Mouse (Mus musculus): ENCODE data around the gene Gm28308.

Gene Gm28308

GRCm38 (mm10) chr6:52247766-52248637, 34.9 kb upstream of the Gm28308 start:
- CTCF ChIA-PET = interaction anchor here (1.5 kb wide), 1 partner anchor 10 kb away, joined by 3 read pairs; no protein-coding TSS in a partner anchor

DNA sequence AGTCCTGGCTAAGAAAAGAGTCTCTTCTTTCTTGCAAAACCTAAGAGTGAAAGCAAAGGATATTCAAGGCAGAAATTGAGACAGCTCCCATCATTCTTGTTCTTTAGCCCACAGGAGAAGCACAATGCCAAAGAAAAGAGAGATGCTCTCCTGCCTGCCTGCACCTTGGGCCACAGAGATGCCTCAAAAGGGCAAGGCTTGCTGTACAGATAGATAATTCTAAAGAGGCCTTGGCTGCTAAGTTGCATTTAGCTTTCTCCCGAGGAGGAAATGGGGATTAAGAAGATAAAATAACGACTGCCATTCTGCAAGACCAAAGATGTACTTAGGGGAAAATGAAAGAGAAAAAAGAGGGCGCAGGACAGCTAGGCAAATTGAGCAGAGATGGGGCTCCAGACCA, 33.8 kb upstream of the Gm28308 start:
- CTCF ChIA-PET = interaction anchor here (1.5 kb wide), 1 partner anchor 11 kb away, joined by 3 read pairs; no protein-coding TSS in a partner anchor

- CTCF ChIA-PET = interaction anchor here (0.6 kb wide), 1 partner anchor 16 kb away, joined by 6 read pairs; the partner anchor contains the start of gene Hoxa9
These were observed 33.3 kb upstream of the Gm28308 start for GRCm38 (mm10) chr6:52246403-52246803.

GRCm38 (mm10) chr6:52245757-52246142, 32.6 kb upstream of the Gm28308 start, which contains the start of gene Hoxa11:
Gene Hoxa11, minus strand, starts transcription at chr6:52245810.
- CTCF ChIA-PET = interaction anchor here (0.5 to 0.6 kb wide), 3 partner anchors 11 to 655 kb away, joined by 3 read pairs; no protein-coding TSS in a partner anchor

GRCm38 (mm10) chr6:52245040-52245756, 32.1 kb upstream of the Gm28308 start:
- CTCF ChIA-PET = interaction anchor here (0.6 to 0.7 kb wide), 3 partner anchors 11 to 925 kb away, joined by 3 read pairs; no protein-coding TSS in a partner anchor

DNA sequence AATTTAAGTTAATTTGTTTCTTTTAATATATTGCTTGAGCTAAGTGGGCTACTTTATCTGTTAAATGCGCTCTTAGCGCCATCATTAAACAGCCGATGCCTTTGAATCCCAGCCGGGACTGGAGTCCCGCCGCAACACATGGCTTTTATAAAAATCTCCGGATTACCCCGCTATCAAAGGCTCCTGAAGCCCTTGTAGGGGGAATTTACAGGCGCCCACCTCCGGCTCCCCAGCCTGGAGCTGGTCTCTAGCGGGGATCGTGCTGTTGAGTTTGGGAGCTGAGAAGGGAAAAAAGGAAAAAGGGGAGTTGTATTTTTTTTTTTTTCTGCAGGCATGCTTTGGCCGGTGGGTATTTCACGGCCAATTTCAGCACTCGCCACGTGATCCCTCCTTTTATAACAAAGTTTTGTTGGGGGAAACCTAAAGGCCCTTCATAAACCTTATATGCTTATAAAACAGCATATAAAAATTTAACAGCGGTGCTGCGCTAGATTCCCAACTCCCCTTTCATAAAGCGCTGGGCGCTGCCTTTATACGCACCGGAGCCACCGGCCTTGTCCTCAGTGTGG, 31.4 kb upstream of the Gm28308 start:
- CTCF ChIA-PET = interaction anchor here (0.7 kb wide), 3 partner anchors 34 to 1309 kb away, joined by 3 to 11 read pairs (median 3); no protein-coding TSS in a partner anchor

DNA sequence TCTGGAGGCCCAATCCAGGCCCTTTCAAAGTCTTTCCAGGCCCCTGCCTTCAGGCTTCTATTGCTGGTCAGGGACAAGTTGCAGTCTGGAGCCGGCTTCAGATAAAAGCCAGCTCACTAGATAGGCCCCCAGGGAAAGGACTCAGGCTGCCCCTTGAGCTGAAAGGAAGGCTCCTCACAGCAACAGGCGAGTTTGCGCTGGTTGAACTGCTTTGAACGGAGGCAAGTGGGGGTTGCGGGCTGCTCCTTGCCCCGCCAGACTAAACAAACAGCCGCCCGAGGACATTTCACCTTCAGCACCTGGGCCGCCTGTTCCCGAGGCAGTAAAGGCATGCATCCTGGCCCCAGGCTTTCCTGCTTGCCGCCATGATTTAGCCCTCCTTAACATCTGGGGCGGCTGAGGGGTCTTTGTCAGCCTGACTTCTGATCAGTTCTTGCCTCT, 30.6 kb upstream of the Gm28308 start:
- CTCF ChIA-PET = no interaction called here

DNA sequence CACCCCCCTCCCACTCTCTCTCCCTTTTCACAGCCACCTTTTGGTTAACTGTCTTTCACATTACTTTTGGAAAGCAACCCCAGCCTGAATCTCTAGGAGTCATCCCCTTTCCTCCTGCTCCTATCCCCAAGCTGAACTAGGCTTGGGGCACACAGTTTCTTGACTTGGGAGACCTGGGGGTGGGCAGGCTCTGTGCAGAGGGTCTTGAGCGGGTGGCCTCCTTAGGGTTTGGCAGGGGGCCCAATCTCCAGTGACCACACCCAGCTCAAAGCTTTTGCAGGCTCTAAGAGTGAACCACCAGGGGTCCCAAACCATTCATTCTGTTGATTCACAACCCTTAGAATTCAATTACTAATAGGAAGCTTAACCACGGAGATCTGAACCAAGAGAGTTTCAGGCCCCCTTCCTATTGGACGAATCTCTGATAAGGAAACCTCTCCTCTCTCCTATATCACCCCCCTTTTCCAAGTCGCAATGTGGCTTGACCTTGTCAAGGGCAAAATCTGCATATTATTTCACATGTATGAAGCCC, 29.7 kb upstream of the Gm28308 start:
- CTCF ChIA-PET = no interaction called here

GRCm38 (mm10) chr6:52241001-52241621, 28.0 kb upstream of the Gm28308 start:
- CTCF ChIA-PET = interaction anchor here (0.5 to 1.4 kb wide), 7 partner anchors 12 to 1031 kb away, joined by 3 to 5 read pairs (median 3); no protein-coding TSS in a partner anchor

- CTCF ChIA-PET = interaction anchor here (0.7 to 1.4 kb wide), 4 partner anchors 11 to 28 kb away, joined by 3 to 6 read pairs (median 4); no protein-coding TSS in a partner anchor
These were observed 27.4 kb upstream of the Gm28308 start, which contains the start of gene Hoxa10 for GRCm38 (mm10) chr6:52240389-52241000. Gene Hoxa10, minus strand, starts transcription at chr6:52240854.

DNA sequence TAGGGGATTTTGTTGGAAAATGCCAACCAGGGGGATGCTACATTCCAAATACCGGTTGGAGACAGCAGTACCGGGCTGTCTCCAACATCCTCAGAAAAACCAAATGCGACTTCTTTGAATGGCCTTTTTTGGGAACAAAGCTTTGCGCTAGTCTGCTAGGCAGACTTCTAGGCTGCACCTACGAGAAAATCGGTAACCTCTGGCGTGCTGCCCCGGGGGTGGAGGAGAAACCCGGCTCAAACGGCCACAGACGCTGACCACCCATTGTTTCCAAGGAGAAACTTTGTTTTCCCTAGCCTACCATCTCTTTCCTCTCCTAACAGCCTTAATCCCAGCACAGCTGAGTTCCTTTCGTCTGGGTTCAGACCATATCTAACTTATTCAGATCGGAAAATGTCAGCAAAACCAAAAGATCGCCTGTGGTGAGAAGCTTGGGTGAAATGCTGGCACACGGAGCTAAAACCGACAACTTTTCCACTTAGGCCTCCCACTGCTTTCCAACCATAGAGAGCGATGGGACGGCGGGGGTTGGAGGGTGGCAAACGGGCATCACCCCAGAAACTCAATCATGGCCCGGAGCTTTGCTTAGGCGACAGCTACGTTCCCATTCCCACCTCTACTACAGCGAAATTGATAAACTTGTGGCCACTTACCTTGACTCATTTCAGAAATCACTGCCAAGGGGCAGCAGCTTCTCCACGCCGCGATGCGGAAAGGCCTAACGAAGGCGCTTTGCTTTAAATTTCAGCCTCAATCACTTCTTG, 26.7 kb upstream of the Gm28308 start:
- CTCF ChIA-PET = interaction anchor here (0.6 to 1.4 kb wide), 4 partner anchors 10 to 28 kb away, joined by 3 to 6 read pairs (median 4); no protein-coding TSS in a partner anchor

- CTCF ChIA-PET = interaction anchor here (0.6 to 0.7 kb wide), 2 partner anchors 15 kb away, joined by 3 to 4 read pairs; no protein-coding TSS in a partner anchor
These were observed 25.8 kb upstream of the Gm28308 start for GRCm38 (mm10) chr6:52238976-52239375.

GRCm38 (mm10) chr6:52238155-52238545, 25.0 kb upstream of the Gm28308 start:
- CTCF ChIA-PET = no interaction called here

- CTCF ChIA-PET = no interaction called here
These were observed 24.4 kb upstream of the Gm28308 start for GRCm38 (mm10) chr6:52237346-52238154.

DNA sequence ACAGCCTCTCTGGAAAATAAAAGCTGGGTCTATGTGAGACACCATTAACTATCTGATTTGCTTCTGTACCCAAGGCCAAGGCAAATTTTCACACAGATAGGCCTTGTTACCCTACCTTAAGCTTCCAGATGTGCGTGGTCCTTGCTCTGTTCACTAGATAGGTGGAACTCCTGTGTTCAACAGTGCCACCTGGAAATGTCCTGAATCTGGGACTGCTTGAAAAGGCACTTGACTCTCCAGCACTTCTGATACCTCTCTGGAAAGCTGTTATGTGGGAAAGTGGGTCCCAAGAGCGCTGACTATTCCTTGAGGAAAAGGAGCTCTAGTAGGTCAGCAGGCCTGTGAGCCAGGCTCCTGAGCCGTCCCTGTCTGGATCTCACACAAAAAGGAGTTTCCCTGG, 23.7 kb upstream of the Gm28308 start:
- CTCF ChIA-PET = no interaction called here

- CTCF ChIA-PET = no interaction called here
These were observed 22.7 kb upstream of the Gm28308 start for GRCm38 (mm10) chr6:52235866-52236265.

GRCm38 (mm10) chr6:52235267-52235666, 22.1 kb upstream of the Gm28308 start:
- CTCF ChIA-PET = no interaction called here

GRCm38 (mm10) chr6:52234428-52235140, 21.4 kb upstream of the Gm28308 start:
- CTCF ChIA-PET = interaction anchor here (0.5 to 0.9 kb wide), 2 partner anchors 14 to 55 kb away, joined by 3 to 11 read pairs; no protein-coding TSS in a partner anchor
